Mouse (Mus musculus) neural tube, embryonic 11.5 days (tissue): Measurements from ENCODE around the gene Homer2. TPM values are rescaled to one million over a fixed set of nuclear protein-coding genes. Genes with fewer than 3 reads are reported as not detected.

Experiments
- ATAC-seq: fragments of 200-750 bp; cut with Nextera tagmentation; 2 replicates; pipeline ENCODE4 v1.8.0; 2017; ENCODE audit warnings: moderate number of reproducible peaks, mild to moderate bottlenecking, moderate TSS enrichment, moderate library complexity; ENCODE audit not compliant: insufficient read depth, low FRiP score, low TSS enrichment
- DNase-seq: peaks from one replicate; pipeline ENCODE4 v3.0.0-alpha.2; 2015; ENCODE audit warnings: low spot score
- H3K27ac ChIP-seq: fragments of 300-500 bp; sonication (generic); 2 replicates; pipeline ENCODE4 v1.5.1; 2014; ENCODE audit warnings: low read depth, mild to moderate bottlenecking, low read length
- H3K27me3 ChIP-seq: fragments of 300-500 bp; sonication (generic); 2 replicates; pipeline ENCODE4 v1.6.1; 2014; ENCODE audit warnings: mild to moderate bottlenecking, low read length, mixed read lengths; ENCODE audit not compliant: control insufficient read depth, insufficient read depth
- H3K36me3 ChIP-seq: fragments of 300-500 bp; sonication (generic); 2 replicates; pipeline ENCODE4 v1.6.1; 2014; ENCODE audit warnings: mild to moderate bottlenecking, low read length, moderate library complexity, mixed read lengths; ENCODE audit not compliant: control insufficient read depth, insufficient read depth
- H3K4me1 ChIP-seq: fragments of 300-500 bp; sonication (generic); 2 replicates; pipeline ENCODE4 v1.6.1; 2014; ENCODE audit warnings: low read length, mixed read lengths; ENCODE audit not compliant: control insufficient read depth, insufficient read depth
- H3K4me2 ChIP-seq: fragments of 300-500 bp; sonication (generic); 2 replicates; pipeline ENCODE4 v1.6.1; 2014; ENCODE audit warnings: low read depth, mild to moderate bottlenecking, moderate library complexity
- H3K4me3 ChIP-seq: fragments of 300-500 bp; sonication (generic); 2 replicates; pipeline ENCODE4 v1.5.1; 2014; ENCODE audit warnings: low read depth, low read length
- H3K9ac ChIP-seq: fragments of 300-500 bp; sonication (generic); 2 replicates; pipeline ENCODE4 v1.6.1; 2014; ENCODE audit warnings: mild to moderate bottlenecking, low read length
- H3K9me3 ChIP-seq: fragments of 300-500 bp; sonication (generic); 2 replicates; pipeline ENCODE4 v1.6.1; 2016; ENCODE audit warnings: low read length; ENCODE audit not compliant: control insufficient read depth
- WGBS: fragments of 180-500 bp; shearing (Covaris S2); extraction: QIAGEN DNeasy Blood & Tissue Kit; methylation state at CpG from one replicate; pipeline ENCODE4 v1.1.7; 2014; 5-methylcytosine and 5-hydroxymethylcytosine counted together
- polyA plus RNA-seq: library from polyadenylated mRNA; unstranded; fragments of >200 nt; fragmentation: Nextera tagmentation; extraction: Ambion mirVana; gene quantifications from 2 replicates; pipeline ENCODE4 v1.2.1, GENCODE M21; 2014

The Homer2 gene
- polyA plus RNA-seq, 1 experiment from 2014 or later: 18.4 TPM

DNA sequence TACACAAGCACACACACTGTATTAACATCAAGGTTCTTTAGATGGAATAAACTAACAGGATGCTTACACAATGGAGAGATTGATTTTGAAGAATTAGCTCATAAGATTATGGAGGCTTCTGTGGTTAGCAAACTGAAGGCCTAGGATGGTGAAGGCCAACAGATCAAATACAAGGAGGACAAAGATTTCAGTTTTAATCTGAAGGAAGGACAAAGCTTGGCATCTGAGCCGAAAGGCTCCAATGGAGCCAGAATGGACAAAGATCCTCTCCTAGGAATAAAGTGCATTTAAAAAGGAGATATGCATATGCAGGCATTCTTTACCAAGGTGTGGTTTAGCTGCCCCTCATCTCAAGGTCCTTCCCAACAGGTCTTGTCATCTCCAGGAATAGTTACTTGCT is 137.5 kb downstream of the Homer2 start:
- H3K4me1 ChIP-seq: no peaks in the 10 kb centered on the region
- WGBS: 85% methylated on average over 1 of the region's 1 CpGs
- no peak overlapping the region for H3K27ac ChIP-seq
- H3K4me2 ChIP-seq: no peak overlapping the region
- no peak overlapping the region for H3K9ac ChIP-seq
- DNase-seq: no peak
- no peaks in the 10 kb centered on the region for H3K9me3 ChIP-seq
- ATAC-seq: no peak
- no peaks in the 10 kb centered on the region for H3K36me3 ChIP-seq
- no peak overlapping the region for H3K4me3 ChIP-seq
- no peaks in the 10 kb centered on the region for H3K27me3 ChIP-seq

DNA sequence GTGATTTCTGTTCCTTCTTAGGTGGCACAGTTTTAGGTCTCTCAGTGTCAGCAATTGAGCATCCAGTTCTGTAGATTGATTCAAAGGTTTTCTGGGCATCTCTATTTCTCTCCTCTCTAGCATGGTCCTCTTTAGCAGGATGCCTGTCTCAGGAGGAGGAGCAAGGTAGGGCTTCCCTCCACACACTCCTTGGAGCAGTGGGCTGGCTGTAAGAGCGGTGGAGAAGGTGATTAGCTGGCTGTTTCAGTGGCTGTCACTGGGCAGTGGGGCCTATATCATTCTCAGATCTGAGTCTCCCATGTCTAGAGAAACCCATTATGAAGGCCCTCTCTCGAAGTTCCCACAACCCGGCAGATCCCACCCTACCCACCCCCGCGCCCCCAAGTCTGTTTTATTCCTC is 139.9 kb downstream of the Homer2 start:
- WGBS: 85% methylated on average over 5 of the region's 5 CpGs
- Histone ChIP-seq H3K4me2 (no peak overlapping the region), H3K27ac (no peak overlapping the region), H3K9ac (no peak overlapping the region), H3K4me1 (no peaks in the 10 kb centered on the region), H3K36me3 (no peaks in the 10 kb centered on the region), H3K27me3 (no peaks in the 10 kb centered on the region), H3K9me3 (no peaks in the 10 kb centered on the region), H3K4me3 (no peak overlapping the region)
- DNase-seq (no peak), ATAC-seq (no peak)

DNA sequence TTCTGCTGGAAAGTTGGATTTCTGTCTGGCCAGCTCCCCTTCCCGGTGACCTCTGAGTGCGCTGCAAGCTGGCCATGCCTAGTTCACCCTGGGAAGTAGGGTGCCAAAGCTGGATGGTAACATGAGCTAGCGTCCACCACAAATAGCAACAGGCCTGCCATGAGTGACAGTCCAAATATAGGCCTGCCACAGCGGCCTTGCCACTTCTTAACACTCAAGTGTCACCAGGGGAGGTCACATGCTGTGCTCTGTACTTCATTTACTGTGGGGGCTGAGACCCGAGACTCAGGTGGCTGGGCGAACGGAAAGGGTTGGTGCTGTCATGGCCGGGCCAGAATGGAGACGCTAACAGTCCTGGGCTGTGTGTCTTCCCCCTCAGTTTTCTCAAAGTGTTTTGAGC is 140.4 kb downstream of the Homer2 start, which contains the start of gene Fsd2:
TSS of gene Fsd2 (minus strand) at position 53 of the 400 bp plus-strand sequence.
- Histone ChIP-seq H3K9ac (no peak within 1 kb of the TSS), H3K4me2 (no peak within 1 kb of the TSS), H3K27ac (no peak within 1 kb of the TSS), H3K4me3 (no peak within 1 kb of the TSS), H3K4me1 (no peaks in the 10 kb centered on the region), H3K36me3 (no peaks in the 10 kb centered on the region), H3K27me3 (no peaks in the 10 kb centered on the region), H3K9me3 (no peaks in the 10 kb centered on the region)
- ATAC-seq (no peak), DNase-seq (no peak)
- WGBS: 75% methylated on average over 9 of the region's 9 CpGs

DNA sequence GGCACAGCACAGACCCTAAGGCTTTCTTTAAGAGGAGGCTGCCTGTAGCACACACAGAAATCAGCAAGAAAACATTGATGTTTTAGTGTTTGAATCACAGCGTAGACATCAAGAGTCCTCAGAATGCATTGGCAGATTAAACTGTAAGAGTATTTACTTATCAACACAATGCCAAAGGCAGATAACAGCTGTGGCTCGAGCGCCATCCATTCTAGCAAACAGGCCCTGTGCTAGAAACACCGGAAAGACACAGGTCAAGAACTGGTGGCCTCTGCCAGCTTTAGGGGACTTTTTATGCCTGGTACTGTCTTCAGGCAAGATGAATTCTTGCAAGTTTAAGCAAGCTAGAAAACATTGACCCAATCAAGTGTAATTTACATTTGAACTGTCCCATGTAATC is 141.0 kb downstream of the Homer2 start:
- no peak for DNase-seq

DNA sequence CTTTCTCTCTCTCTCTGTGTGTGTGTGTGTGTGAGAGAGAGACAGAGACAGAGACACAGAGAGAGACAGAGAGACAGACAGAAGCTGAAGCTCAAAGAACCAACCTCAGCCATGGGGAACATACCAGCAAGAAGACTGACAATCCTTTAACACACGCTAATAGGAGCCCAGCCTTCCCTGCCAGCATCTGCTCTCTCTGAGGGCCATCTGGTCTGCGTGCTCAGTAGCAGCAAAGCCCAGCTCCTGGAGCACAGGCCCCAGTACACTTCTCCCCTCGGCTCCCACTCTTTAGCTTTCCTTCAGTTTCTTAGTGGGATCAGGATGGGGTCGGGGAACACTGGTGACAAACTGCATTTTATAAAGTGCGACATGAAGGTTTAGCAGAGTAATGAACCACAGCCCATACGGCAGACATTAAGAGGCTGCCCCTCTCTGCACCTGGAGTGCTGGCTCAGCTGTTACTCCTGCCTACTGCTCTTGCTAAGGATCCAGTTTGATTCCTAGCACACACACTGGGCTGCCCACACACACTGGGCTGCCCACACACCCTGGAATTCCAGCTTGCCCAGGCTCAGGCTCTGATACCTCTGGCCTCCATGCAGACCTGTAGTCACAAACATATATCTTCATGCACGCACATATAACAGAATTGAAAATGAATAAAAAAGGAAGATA is 141.8 kb downstream of the Homer2 start:
- Histone ChIP-seq H3K9ac (no peak overlapping the region), H3K9me3 (no peaks in the 10 kb centered on the region), H3K4me1 (no peaks in the 10 kb centered on the region), H3K4me2 (no peak overlapping the region), H3K36me3 (no peaks in the 10 kb centered on the region), H3K4me3 (no peak overlapping the region), H3K27ac (no peak overlapping the region), H3K27me3 (no peaks in the 10 kb centered on the region)
- WGBS: 67% methylated on average over 7 of the region's 7 CpGs
- DNase-seq (peak; percentile 21), ATAC-seq (no peak)

More for the DNA sequence above, 141.0 kb downstream of the Homer2 start:
- H3K4me1 ChIP-seq: no peaks in the 10 kb centered on the region
- H3K9ac ChIP-seq: no peak overlapping the region
- no peaks in the 10 kb centered on the region for H3K27me3 ChIP-seq
- H3K9me3 ChIP-seq: no peaks in the 10 kb centered on the region
- ATAC-seq: no peak
- H3K4me3 ChIP-seq: no peak overlapping the region
- H3K36me3 ChIP-seq: no peaks in the 10 kb centered on the region
- H3K27ac ChIP-seq: no peak overlapping the region
- WGBS: 87% methylated on average over 4 of the region's 4 CpGs
- H3K4me2 ChIP-seq: no peak overlapping the region

DNA sequence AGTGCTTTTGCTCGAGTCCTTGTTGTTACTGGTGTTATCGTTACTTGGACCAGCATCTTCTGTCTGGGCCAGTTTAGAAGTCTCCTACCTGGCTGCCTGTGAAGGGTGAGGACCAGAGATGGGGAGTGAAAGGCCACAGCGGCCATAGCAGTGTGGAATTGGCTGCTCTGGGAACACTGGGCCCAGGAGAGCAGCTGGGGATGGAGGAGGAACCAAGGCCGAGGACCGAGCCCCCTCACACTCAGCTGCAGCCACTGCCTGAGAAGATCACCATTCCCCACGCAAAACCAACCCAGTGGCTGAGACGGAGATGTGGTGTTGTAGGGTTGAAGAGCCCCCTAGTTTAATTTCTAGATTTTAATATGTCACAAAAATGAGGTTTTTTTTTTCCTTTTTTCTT is 142.6 kb downstream of the Homer2 start:
- no peak overlapping the region for H3K27ac ChIP-seq
- WGBS: 80% methylated on average over 7 of the region's 7 CpGs
- H3K36me3 ChIP-seq: no peaks in the 10 kb centered on the region
- H3K9ac ChIP-seq: no peak overlapping the region
- ATAC-seq: no peak
- no peak overlapping the region for H3K4me3 ChIP-seq
- H3K4me2 ChIP-seq: no peak overlapping the region
- no peak for DNase-seq
- no peaks in the 10 kb centered on the region for H3K4me1 ChIP-seq
- no peaks in the 10 kb centered on the region for H3K9me3 ChIP-seq
- H3K27me3 ChIP-seq: no peaks in the 10 kb centered on the region

DNA sequence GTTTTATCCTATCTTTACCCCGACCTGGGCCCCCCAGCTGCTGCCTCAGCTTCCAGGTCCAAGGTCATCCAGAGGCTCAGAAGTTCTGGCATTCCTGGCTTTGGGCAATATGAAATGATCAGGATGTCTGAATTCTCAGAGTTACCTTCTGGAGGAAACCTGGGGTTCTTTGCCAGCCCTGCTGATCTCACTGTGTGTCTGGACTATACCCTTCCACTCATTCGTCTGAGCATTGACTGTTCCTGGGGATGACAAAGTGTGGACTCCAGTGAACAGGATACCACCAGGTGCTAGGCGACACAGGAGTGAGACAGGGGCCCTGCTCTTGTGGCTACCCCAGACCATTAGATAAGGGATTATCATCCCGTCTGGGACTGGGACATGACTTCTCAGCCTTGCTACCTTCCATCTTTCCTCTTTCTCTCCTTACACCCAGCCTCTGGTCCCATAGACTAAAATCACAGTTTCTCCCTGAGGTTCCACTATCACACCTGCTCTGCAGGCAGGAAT is 143.8 kb downstream of the Homer2 start:
- DNase-seq (no peak), ATAC-seq (no peak)
- Histone ChIP-seq H3K4me2 (no peak overlapping the region), H3K4me3 (no peak overlapping the region), H3K27me3 (no peaks in the 10 kb centered on the region), H3K9ac (no peak overlapping the region), H3K4me1 (no peaks in the 10 kb centered on the region), H3K36me3 (no peaks in the 10 kb centered on the region), H3K27ac (no peak overlapping the region), H3K9me3 (no peaks in the 10 kb centered on the region)
- 82% methylated on average over 4 of the region's 4 CpGs for WGBS

DNA sequence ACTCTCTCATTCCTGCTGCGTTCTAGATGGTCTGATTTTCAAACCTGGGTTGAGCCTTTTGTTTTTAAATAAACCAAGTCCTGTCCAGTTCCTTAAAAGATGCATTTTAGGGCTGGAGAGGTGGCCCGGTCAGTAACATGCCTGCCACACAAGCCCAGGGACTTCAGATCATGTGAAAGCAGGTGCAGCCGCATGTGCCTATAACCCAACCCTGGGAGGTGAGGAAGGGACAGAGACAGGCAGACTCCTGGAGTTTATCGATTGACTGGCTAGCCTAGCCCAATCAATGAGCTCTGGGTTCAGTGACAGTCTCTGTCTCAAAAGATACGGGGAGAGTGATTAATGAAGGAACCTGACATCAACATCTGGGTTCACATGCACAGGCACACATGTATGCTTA is 146.1 kb downstream of the Homer2 start:
- DNase-seq: no peak

More for the DNA sequence above, 146.1 kb downstream of the Homer2 start:
- 77% methylated on average over 5 of the region's 5 CpGs for WGBS
- H3K36me3 ChIP-seq: no peaks in the 10 kb centered on the region
- H3K4me3 ChIP-seq: no peak overlapping the region
- ATAC-seq: no peak
- H3K27me3 ChIP-seq: no peaks in the 10 kb centered on the region
- H3K9ac ChIP-seq: no peak overlapping the region
- H3K9me3 ChIP-seq: no peaks in the 10 kb centered on the region
- H3K4me2 ChIP-seq: no peak overlapping the region
- no peak overlapping the region for H3K27ac ChIP-seq
- no peaks in the 10 kb centered on the region for H3K4me1 ChIP-seq
